In the genomic region with DNA sequence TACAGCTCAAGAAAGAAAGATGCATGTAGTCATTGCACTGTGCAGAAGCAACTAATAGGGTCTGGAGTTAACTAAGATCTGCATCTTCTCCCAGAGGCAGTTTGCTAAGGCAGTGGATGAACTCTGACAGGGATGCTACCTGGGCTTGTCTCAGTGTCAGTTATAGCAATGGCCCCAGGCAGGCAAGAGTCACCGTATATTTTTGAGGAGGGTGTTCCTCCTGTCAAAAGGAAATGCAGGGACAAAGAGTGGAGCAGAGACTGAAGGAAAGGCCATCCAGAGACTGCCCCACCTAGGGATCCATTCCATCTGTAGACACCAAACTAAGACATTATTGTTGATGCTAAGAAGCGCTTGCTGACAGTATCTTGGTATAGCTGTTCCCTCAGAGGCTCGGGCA, we compare ENCODE assay signal across 37 mouse cellular contexts. TPM values are rescaled to one million over a fixed set of nuclear protein-coding genes. Genes with fewer than 3 reads are reported as not detected.
"Had no signal": no experiment of that assay in that cellular context is flagged by ENCODE, and none has a peak within 500 bp of the region (broad histone marks: within the 10 kb centered on the region; RNA-seq: fewer than 3 reads in every experiment).

No protein-coding gene starts in this region.

- H3K27ac ChIP-seq: heart, embryonic 10.5 days; heart, embryonic 13.5 days; heart, embryonic 15.5 days; hindbrain, embryonic 10.5 days; hindbrain, embryonic 12.5 days; hindbrain, embryonic 13.5 days; hindbrain, embryonic 14.5 days; hindbrain, embryonic 15.5 days; hindbrain, postnatal 0 days; intestine, embryonic 15.5 days; kidney, embryonic 15.5 days; kidney, postnatal 0 days; layer of hippocampus, adult 2 months had no signal

- DNase-seq: heart, postnatal 10 days; heart, postnatal 14 days; heart, postnatal 36 days; heart, postnatal 4 days; kidney, adult 11 months; kidney, adult 18-20 months; kidney, adult 2 months; kidney, adult 8-10 months; kidney, adult 9 months; kidney, postnatal 10 days; kidney, postnatal 14 days; kidney, postnatal 25 days; kidney, postnatal 36 days; kidney, postnatal 4 days; layer of hippocampus, adult 9-11 months; layer of hippocampus, postnatal 36 days had no signal

- H3K9ac ChIP-seq: heart, embryonic 12.5 days; heart, embryonic 13.5 days; heart, embryonic 15.5 days; hindbrain, embryonic 12.5 days; hindbrain, embryonic 13.5 days; hindbrain, embryonic 14.5 days; hindbrain, embryonic 15.5 days; intestine, embryonic 15.5 days; kidney, embryonic 15.5 days had no signal

- H3K4me1 ChIP-seq: heart, embryonic 10.5 days; heart, embryonic 15.5 days; intestine, embryonic 15.5 days; kidney, embryonic 15.5 days had no signal

- ATAC-seq: hindbrain, embryonic 16.5 days; hindbrain, postnatal 0 days; inflammation-experienced regulatory T-cells, adult 6 months; intestine, embryonic 15.5 days; intestine, embryonic 16.5 days; intestine, postnatal 0 days had no signal

- H3K36me3 ChIP-seq: heart, embryonic 10.5 days; heart, embryonic 12.5 days; heart, embryonic 13.5 days; heart, embryonic 15.5 days; hindbrain, embryonic 10.5 days; hindbrain, embryonic 12.5 days; hindbrain, embryonic 15.5 days; intestine, embryonic 15.5 days; kidney, embryonic 15.5 days had no signal

- H3K27me3 ChIP-seq: hindbrain, embryonic 13.5 days; hindbrain, embryonic 15.5 days had no signal

- H3K9me3 ChIP-seq: heart, embryonic 10.5 days; heart, embryonic 13.5 days; heart, embryonic 15.5 days; hindbrain, embryonic 10.5 days; hindbrain, embryonic 13.5 days; hindbrain, embryonic 15.5 days; intestine, embryonic 15.5 days; kidney, embryonic 15.5 days had no signal

- H3K4me2 ChIP-seq: heart, embryonic 11.5 days; heart, embryonic 12.5 days; heart, embryonic 13.5 days; heart, embryonic 15.5 days; hindbrain, embryonic 12.5 days; hindbrain, embryonic 13.5 days; hindbrain, embryonic 14.5 days; hindbrain, embryonic 15.5 days; intestine, embryonic 15.5 days; kidney, embryonic 15.5 days had no signal

- H3K4me3 ChIP-seq: heart, embryonic 10.5 days; heart, embryonic 12.5 days; heart, embryonic 13.5 days; heart, embryonic 15.5 days; hindbrain, embryonic 10.5 days; hindbrain, embryonic 12.5 days; hindbrain, embryonic 13.5 days; hindbrain, embryonic 15.5 days; intestine, embryonic 15.5 days; kidney, embryonic 15.5 days; layer of hippocampus, adult 2 months had no signal

RNA-seq across cellular contexts. Expression of gene Myo16, which starts 7.4 kb away (rescaled TPM):
- total RNA-seq: hematopoietic stem cell, adult 5-6 weeks had no signal
- polyA plus RNA-seq: heart, postnatal 0 days; inflammation-experienced regulatory T-cells, adult 6 months; intestine, postnatal 0 days had no signal
